Mouse (Mus musculus) kidney, adult 2 months (tissue): ENCODE results near the gene Add3. TPM values are rescaled to one million over a fixed set of nuclear protein-coding genes. Genes with fewer than 3 reads are reported as not detected.

Experiments
- DNase-seq: peaks from one replicate; pipeline ENCODE4 v3.0.0; 2021
- H3K27ac ChIP-seq: fragments of 200-500 bp; 2 replicates; pipeline ENCODE4 v1.5.1; 2012; ENCODE audit warnings: low read depth, low read length, control low read depth, inconsistent platforms; ENCODE audit not compliant: insufficient read depth
- H3K27me3 ChIP-seq: fragments of 200-500 bp; replicated peaks from 2 replicates; pipeline ENCODE4 v1.6.1; 2012; ENCODE audit warnings: mild to moderate bottlenecking, moderate library complexity, low read length, inconsistent platforms; ENCODE audit not compliant: control insufficient read depth, insufficient read depth
- H3K36me3 ChIP-seq: fragments of 200-500 bp; 2 replicates; pipeline ENCODE4 v1.6.1; 2012; ENCODE audit warnings: mild to moderate bottlenecking, moderate library complexity, low read length, inconsistent platforms; ENCODE audit not compliant: control insufficient read depth, insufficient read depth
- H3K4me1 ChIP-seq: fragments of 200-500 bp; 2 replicates; pipeline ENCODE4 v1.6.1; 2011; ENCODE audit warnings: low read length; ENCODE audit not compliant: control insufficient read depth, insufficient read depth
- H3K4me3 ChIP-seq: fragments of 200-500 bp; 2 replicates; pipeline ENCODE4 v1.5.1; 2011; ENCODE audit warnings: mild to moderate bottlenecking, low read depth, low read length, control low read depth; ENCODE audit not compliant: insufficient read depth
- CTCF ChIP-seq: fragments of 200-500 bp; conservative IDR thresholded peaks from 2 replicates; pipeline ENCODE4 v1.5.1; 2011; ENCODE audit warnings: low read depth, mild to moderate bottlenecking, control low read depth, low read length, moderate library complexity, mixed read lengths; ENCODE audit not compliant: insufficient read depth, insufficient read length
- POLR2A ChIP-seq: fragments of 200-500 bp; IDR thresholded peaks from one replicate; pipeline ENCODE4 v1.6.1; 2011; ENCODE audit warnings: low read depth, low read length, control low read depth
- WGBS: fragments of 180-500 bp; shearing (Covaris S2); methylation state at CpG from one replicate; pipeline ENCODE4 v1.1.7; 2018; 5-methylcytosine and 5-hydroxymethylcytosine counted together
- polyA plus RNA-seq: library from polyadenylated mRNA; depleted of rRNA; stranded (reverse); fragments of >200 nt; gene quantifications from 2 replicates; pipeline ENCODE4 v1.2.3, GENCODE M21; 2012

Gene Add3
- polyA plus RNA-seq, 1 experiment, result 61.6 TPM

- no peaks in the 10 kb centered on the region for H3K27me3 ChIP-seq
- no peak for TF ChIP-seq POLR2A
- TF ChIP-seq CTCF, result no peak
- H3K36me3 ChIP-seq, result no peaks in the 10 kb centered on the region
- H3K27ac ChIP-seq, result no peak overlapping the region
- no peak overlapping the region for H3K4me3 ChIP-seq
- no peaks in the 10 kb centered on the region for H3K4me1 ChIP-seq
- WGBS, result 73% methylated on average over 5 of the region's 5 CpGs
- DNase-seq, result no peak
Measured at GRCm38 (mm10) chr19:53259541-53259940, 119.3 kb downstream of the Add3 start.

- no peak for DNase-seq
- 67% methylated on average over 10 of the region's 10 CpGs for WGBS
- no peaks in the 10 kb centered on the region for H3K36me3 ChIP-seq
- H3K27me3 ChIP-seq, result no peaks in the 10 kb centered on the region
- no peak for TF ChIP-seq POLR2A
- no peak for TF ChIP-seq CTCF
- H3K27ac ChIP-seq, result no peak overlapping the region
- no peak overlapping the region for H3K4me3 ChIP-seq
- H3K4me1 ChIP-seq, result no peaks in the 10 kb centered on the region
Measured at GRCm38 (mm10) chr19:53260261-53260660, 120.0 kb downstream of the Add3 start.

- H3K27me3 ChIP-seq, result no peaks in the 10 kb centered on the region
- H3K4me1 ChIP-seq, result no peaks in the 10 kb centered on the region
- TF ChIP-seq POLR2A, result no peak
- no peak for TF ChIP-seq CTCF
- DNase-seq, result no peak
- H3K27ac ChIP-seq, result no peak overlapping the region
- H3K36me3 ChIP-seq, result no peaks in the 10 kb centered on the region
- WGBS, result 91% methylated on average over 4 of the region's 4 CpGs
- no peak overlapping the region for H3K4me3 ChIP-seq
Measured at GRCm38 (mm10) chr19:53260828-53261227, 120.6 kb downstream of the Add3 start.

- WGBS, result 85% methylated on average over 7 of the region's 7 CpGs
- Histone ChIP-seq H3K27me3 (no peaks in the 10 kb centered on the region), H3K27ac (no peak overlapping the region), H3K4me1 (no peaks in the 10 kb centered on the region), H3K4me3 (no peak overlapping the region), H3K36me3 (no peaks in the 10 kb centered on the region)
- no peak for TF ChIP-seq POLR2A
- TF ChIP-seq CTCF, result no peak
- DNase-seq, result no peak
Measured at GRCm38 (mm10) chr19:53262061-53262460, 121.8 kb downstream of the Add3 start.

GRCm38 (mm10) chr19:53263859-53264733 is 123.9 kb downstream of the Add3 start:
- no peak for DNase-seq
- no peak for TF ChIP-seq POLR2A
- TF ChIP-seq CTCF, result no peak
- Histone ChIP-seq H3K27ac (no peak overlapping the region), H3K27me3 (no peaks in the 10 kb centered on the region), H3K4me3 (no peak overlapping the region), H3K4me1 (no peaks in the 10 kb centered on the region), H3K36me3 (no peaks in the 10 kb centered on the region)
- WGBS, result 48% methylated on average over 23 of the region's 23 CpGs

- no peak for TF ChIP-seq POLR2A
- no peak for TF ChIP-seq CTCF
- WGBS, result 60% methylated on average over 12 of the region's 12 CpGs
Measured at GRCm38 (mm10) chr19:53264821-53265727, 124.8 kb downstream of the Add3 start.

GRCm38 (mm10) chr19:53267305-53267704 is 127.1 kb downstream of the Add3 start:
- Histone ChIP-seq H3K4me3 (no peak overlapping the region), H3K36me3 (no peaks in the 10 kb centered on the region), H3K27me3 (no peaks in the 10 kb centered on the region), H3K27ac (no peak overlapping the region), H3K4me1 (no peaks in the 10 kb centered on the region)
- TF ChIP-seq POLR2A (no peak), CTCF (no peak)
- DNase-seq, result no peak
- 89% methylated on average over 9 of the region's 9 CpGs for WGBS

More at GRCm38 (mm10) chr19:53264821-53265727, 124.8 kb downstream of the Add3 start:
- no peak for DNase-seq
- no peak overlapping the region for H3K4me3 ChIP-seq
- H3K36me3 ChIP-seq, result no peaks in the 10 kb centered on the region
- H3K27ac ChIP-seq, result no peak overlapping the region
- H3K27me3 ChIP-seq, result no peaks in the 10 kb centered on the region
- H3K4me1 ChIP-seq, result no peaks in the 10 kb centered on the region
